Mouse (Mus musculus) forebrain, embryonic 15.5 days (tissue): ENCODE measurements around the gene Zfp109. TPM values are rescaled to one million over a fixed set of nuclear protein-coding genes. Genes with fewer than 3 reads are reported as not detected.

Experiments
- ATAC-seq: fragments of 200-750 bp; cut with Nextera tagmentation; replicated peaks from 2 replicates; pipeline ENCODE4 v1.8.0; 2017; ENCODE audit warnings: mild to moderate bottlenecking, moderate TSS enrichment, moderate library complexity
- H3K27ac ChIP-seq: fragments of 300-500 bp; sonication (generic); replicated peaks from 2 replicates; pipeline ENCODE4 v1.5.1; 2015; ENCODE audit warnings: mild to moderate bottlenecking, inconsistent platforms
- H3K27me3 ChIP-seq: fragments of 300-500 bp; sonication (generic); 2 replicates; pipeline ENCODE4 v1.6.1; 2015; ENCODE audit warnings: inconsistent platforms
- H3K36me3 ChIP-seq: fragments of 300-500 bp; sonication (generic); 2 replicates; pipeline ENCODE4 v1.6.1; 2015; ENCODE audit warnings: mild to moderate bottlenecking, inconsistent platforms
- H3K4me1 ChIP-seq: fragments of 300-500 bp; sonication (generic); 2 replicates; pipeline ENCODE4 v1.6.1; 2015; ENCODE audit warnings: inconsistent platforms
- H3K4me2 ChIP-seq: fragments of 300-500 bp; sonication (generic); replicated peaks from 2 replicates; pipeline ENCODE4 v1.6.1; 2015; ENCODE audit warnings: mild to moderate bottlenecking, inconsistent platforms
- H3K4me3 ChIP-seq: fragments of 300-500 bp; sonication (generic); 2 replicates; pipeline ENCODE4 v1.5.1; 2015; ENCODE audit warnings: mild to moderate bottlenecking, inconsistent platforms
- H3K9ac ChIP-seq: fragments of 300-500 bp; sonication (generic); replicated peaks from 2 replicates; pipeline ENCODE4 v1.6.1; 2015; ENCODE audit warnings: mild to moderate bottlenecking, inconsistent platforms
- H3K9me3 ChIP-seq: fragments of 300-500 bp; sonication (generic); 2 replicates; pipeline ENCODE4 v1.6.1; 2016; ENCODE audit warnings: inconsistent platforms
- WGBS: fragments of 180-500 bp; shearing (Covaris S2); methylation state at CpG from one replicate; pipeline ENCODE4 v1.1.7; 2015; ENCODE audit warnings: mixed read lengths; 5-methylcytosine and 5-hydroxymethylcytosine counted together
- polyA plus RNA-seq: library from polyadenylated mRNA; unstranded; fragments of >200 nt; fragmentation: Nextera tagmentation; extraction: Ambion mirVana; gene quantifications from 2 replicates; pipeline ENCODE4 v1.2.1, GENCODE M21; 2015

Gene Zfp109
- polyA plus RNA-seq, 1 experiment from 2014 or later: 6.2 TPM

- no peak for ATAC-seq
- H3K4me1 ChIP-seq: no peaks in the 10 kb centered on the region
- no peak overlapping the region for H3K4me3 ChIP-seq
- H3K9me3 ChIP-seq: no peaks in the 10 kb centered on the region
- H3K27ac ChIP-seq: no peak overlapping the region
- H3K4me2 ChIP-seq: no peak overlapping the region
- WGBS: 94% methylated on average over 3 of the region's 3 CpGs
- H3K36me3 ChIP-seq: peaks cover 36% of the 10 kb centered on the region
- H3K9ac ChIP-seq: no peak overlapping the region
- H3K27me3 ChIP-seq: no peaks in the 10 kb centered on the region
These were observed 44.2 kb downstream of the Zfp109 start for GRCm38 (mm10) chr7:24193157-24193556.

- H3K27ac ChIP-seq: no peak overlapping the region
- peaks cover 23% of the 10 kb centered on the region for H3K36me3 ChIP-seq
- H3K4me3 ChIP-seq: no peak overlapping the region
- no peak overlapping the region for H3K4me2 ChIP-seq
- H3K9ac ChIP-seq: no peak overlapping the region
- H3K4me1 ChIP-seq: no peaks in the 10 kb centered on the region
- no peak for ATAC-seq
- 86% methylated on average over 2 of the region's 2 CpGs for WGBS
- no peaks in the 10 kb centered on the region for H3K9me3 ChIP-seq
- no peaks in the 10 kb centered on the region for H3K27me3 ChIP-seq
These were observed 46.0 kb downstream of the Zfp109 start for GRCm38 (mm10) chr7:24191361-24191760.

- Histone ChIP-seq H3K4me2 (no peak overlapping the region), H3K9me3 (no peaks in the 10 kb centered on the region), H3K9ac (no peak overlapping the region), H3K4me1 (no peaks in the 10 kb centered on the region), H3K4me3 (no peak overlapping the region), H3K36me3 (peaks cover 19% of the 10 kb centered on the region), H3K27ac (no peak overlapping the region), H3K27me3 (no peaks in the 10 kb centered on the region)
- ATAC-seq: no peak
- WGBS: 85% methylated on average over 5 of the region's 5 CpGs
These were observed 47.8 kb downstream of the Zfp109 start for GRCm38 (mm10) chr7:24189571-24189944.

GRCm38 (mm10) chr7:24188901-24189570 is 48.3 kb downstream of the Zfp109 start:
- no peaks in the 10 kb centered on the region for H3K27me3 ChIP-seq
- no peak overlapping the region for H3K27ac ChIP-seq
- WGBS: 65% methylated on average over 4 of the region's 4 CpGs
- H3K4me1 ChIP-seq: no peaks in the 10 kb centered on the region
- no peak overlapping the region for H3K9ac ChIP-seq
- ATAC-seq: no peak
- no peak overlapping the region for H3K4me2 ChIP-seq
- H3K36me3 ChIP-seq: peaks cover 15% of the 10 kb centered on the region
- H3K4me3 ChIP-seq: no peak overlapping the region
- no peaks in the 10 kb centered on the region for H3K9me3 ChIP-seq

- WGBS: 71% methylated on average over 1 of the region's 1 CpGs
- H3K36me3 ChIP-seq: 0 out of 2 replicates have a peak, but pooled peaks cover 4% of the 10 kb centered on the region
- ATAC-seq: no peak
These were observed 49.7 kb downstream of the Zfp109 start for GRCm38 (mm10) chr7:24187611-24188010.

More at GRCm38 (mm10) chr7:24187611-24188010, 49.7 kb downstream of the Zfp109 start:
- no peaks in the 10 kb centered on the region for H3K4me1 ChIP-seq
- no peak overlapping the region for H3K4me3 ChIP-seq
- no peak overlapping the region for H3K27ac ChIP-seq
- no peaks in the 10 kb centered on the region for H3K9me3 ChIP-seq
- H3K27me3 ChIP-seq: no peaks in the 10 kb centered on the region
- H3K9ac ChIP-seq: no peak overlapping the region
- no peak overlapping the region for H3K4me2 ChIP-seq

Other genes with a start within 250 kb of the Zfp109 start
- not detected in 2 replicates for gene V1rd19, start 235.9 kb downstream of the Zfp109 start, polyA plus RNA-seq
- gene Vmn1r183, start 184.3 kb downstream of the Zfp109 start, polyA plus RNA-seq: not detected in 2 replicates
- gene Zfp180, start 155.6 kb downstream of the Zfp109 start, polyA plus RNA-seq: 35.9 and 39.5 TPM in 2 replicates
- 10.4 and 11.0 TPM in 2 replicates for gene Zfp112, start 125.2 kb downstream of the Zfp109 start, polyA plus RNA-seq
- 23.2 and 27.3 TPM in 2 replicates for gene Zfp235, start 103.4 kb downstream of the Zfp109 start, polyA plus RNA-seq
- gene Zfp114, start 62.5 kb downstream of the Zfp109 start, polyA plus RNA-seq: 9.0 TPM in 2 replicates
- 7.0 and 7.6 TPM in 2 replicates for gene Zfp111, start 26.1 kb downstream of the Zfp109 start, polyA plus RNA-seq
- gene Zfp108, start 17.2 kb upstream of the Zfp109 start, polyA plus RNA-seq: 4.1 and 5.3 TPM in 2 replicates
- 9.3 and 12.1 TPM in 2 replicates for gene Zfp93, start 32.9 kb upstream of the Zfp109 start, polyA plus RNA-seq
- gene Zfp61, start 63.7 kb upstream of the Zfp109 start, polyA plus RNA-seq: 51.2 and 59.0 TPM in 2 replicates
- gene Zfp94, start 79.1 kb upstream of the Zfp109 start, polyA plus RNA-seq: 24.5 and 24.7 TPM in 2 replicates
- not detected in 2 replicates for gene Tescl, start 96.4 kb upstream of the Zfp109 start, polyA plus RNA-seq
- not detected in 2 replicates for gene Lypd5, start 111.6 kb upstream of the Zfp109 start, polyA plus RNA-seq
- 0.56 and 0.63 TPM in 2 replicates for gene Kcnn4, start 132.7 kb upstream of the Zfp109 start, polyA plus RNA-seq
- 33.4 and 36.6 TPM in 2 replicates for gene Smg9, start 162.1 kb upstream of the Zfp109 start, polyA plus RNA-seq
- gene Irgc1, start 214.7 kb upstream of the Zfp109 start, polyA plus RNA-seq: not detected in 2 replicates
- 1.3 and 1.6 TPM in 2 replicates for gene Plaur, start 224.9 kb upstream of the Zfp109 start, polyA plus RNA-seq
- 70.1 and 76.4 TPM in 2 replicates for gene Cadm4, start 244.5 kb upstream of the Zfp109 start, polyA plus RNA-seq